Mouse (Mus musculus) neural tube, embryonic 11.5 days (tissue): ENCODE data around the gene Mc3r. TPM values are rescaled to one million over a fixed set of nuclear protein-coding genes. Genes with fewer than 3 reads are reported as not detected.

Experiments
- ATAC-seq: fragments of 200-750 bp; cut with Nextera tagmentation; 2 replicates; pipeline ENCODE4 v1.8.0; 2017; ENCODE audit warnings: moderate number of reproducible peaks, mild to moderate bottlenecking, moderate TSS enrichment, moderate library complexity; ENCODE audit not compliant: insufficient read depth, low FRiP score, low TSS enrichment
- DNase-seq: peaks from one replicate; pipeline ENCODE4 v3.0.0-alpha.2; 2015; ENCODE audit warnings: low spot score
- H3K27ac ChIP-seq: fragments of 300-500 bp; sonication (generic); 2 replicates; pipeline ENCODE4 v1.5.1; 2014; ENCODE audit warnings: low read depth, mild to moderate bottlenecking, low read length
- H3K27me3 ChIP-seq: fragments of 300-500 bp; sonication (generic); 2 replicates; pipeline ENCODE4 v1.6.1; 2014; ENCODE audit warnings: mild to moderate bottlenecking, low read length, mixed read lengths; ENCODE audit not compliant: control insufficient read depth, insufficient read depth
- H3K36me3 ChIP-seq: fragments of 300-500 bp; sonication (generic); 2 replicates; pipeline ENCODE4 v1.6.1; 2014; ENCODE audit warnings: mild to moderate bottlenecking, low read length, moderate library complexity, mixed read lengths; ENCODE audit not compliant: control insufficient read depth, insufficient read depth
- H3K4me1 ChIP-seq: fragments of 300-500 bp; sonication (generic); 2 replicates; pipeline ENCODE4 v1.6.1; 2014; ENCODE audit warnings: low read length, mixed read lengths; ENCODE audit not compliant: control insufficient read depth, insufficient read depth
- H3K4me2 ChIP-seq: fragments of 300-500 bp; sonication (generic); 2 replicates; pipeline ENCODE4 v1.6.1; 2014; ENCODE audit warnings: low read depth, mild to moderate bottlenecking, moderate library complexity
- H3K4me3 ChIP-seq: fragments of 300-500 bp; sonication (generic); 2 replicates; pipeline ENCODE4 v1.5.1; 2014; ENCODE audit warnings: low read depth, low read length
- H3K9ac ChIP-seq: fragments of 300-500 bp; sonication (generic); 2 replicates; pipeline ENCODE4 v1.6.1; 2014; ENCODE audit warnings: mild to moderate bottlenecking, low read length
- H3K9me3 ChIP-seq: fragments of 300-500 bp; sonication (generic); 2 replicates; pipeline ENCODE4 v1.6.1; 2016; ENCODE audit warnings: low read length; ENCODE audit not compliant: control insufficient read depth
- WGBS: fragments of 180-500 bp; shearing (Covaris S2); extraction: QIAGEN DNeasy Blood & Tissue Kit; methylation state at CpG from one replicate; pipeline ENCODE4 v1.1.7; 2014; 5-methylcytosine and 5-hydroxymethylcytosine counted together
- polyA plus RNA-seq: library from polyadenylated mRNA; unstranded; fragments of >200 nt; fragmentation: Nextera tagmentation; extraction: Ambion mirVana; gene quantifications from 2 replicates; pipeline ENCODE4 v1.2.1, GENCODE M21; 2014

Gene Mc3r
- polyA plus RNA-seq, 1 experiment from 2014 or later = not detected

- no peaks in the 10 kb centered on the region for H3K36me3 ChIP-seq
- H3K4me2 ChIP-seq = no peak overlapping the region
- H3K4me1 ChIP-seq = no peaks in the 10 kb centered on the region
- no peak overlapping the region for H3K27ac ChIP-seq
- WGBS = 54% methylated on average over 5 of the region's 5 CpGs
- no peaks in the 10 kb centered on the region for H3K27me3 ChIP-seq
- ATAC-seq = no peak
- no peak overlapping the region for H3K9ac ChIP-seq
- H3K4me3 ChIP-seq = no peak overlapping the region
- H3K9me3 ChIP-seq = no peaks in the 10 kb centered on the region
- DNase-seq = no peak
Measured at GRCm38 (mm10) chr2:172219186-172219585, 29.1 kb upstream of the Mc3r start.

- 11% methylated on average over 16 of the region's 16 CpGs for WGBS
Measured at GRCm38 (mm10) chr2:172221656-172222393, 26.5 kb upstream of the Mc3r start.

GRCm38 (mm10) chr2:172222394-172222785, 25.9 kb upstream of the Mc3r start:
- H3K9me3 ChIP-seq = no peaks in the 10 kb centered on the region
- no peak for DNase-seq
- WGBS = 11% methylated on average over 6 of the region's 6 CpGs

More at GRCm38 (mm10) chr2:172221656-172222393, 26.5 kb upstream of the Mc3r start:
- no peak overlapping the region for H3K9ac ChIP-seq
- ATAC-seq (no peak), DNase-seq (peak; percentile 85)
- no peaks in the 10 kb centered on the region for H3K27me3 ChIP-seq
- no peak overlapping the region for H3K4me3 ChIP-seq
- no peaks in the 10 kb centered on the region for H3K9me3 ChIP-seq
- H3K36me3 ChIP-seq = no peaks in the 10 kb centered on the region
- H3K4me2 ChIP-seq = no peak overlapping the region
- H3K27ac ChIP-seq = no peak overlapping the region
- no peaks in the 10 kb centered on the region for H3K4me1 ChIP-seq

GRCm38 (mm10) chr2:172222891-172223290, 25.4 kb upstream of the Mc3r start:
- H3K36me3 ChIP-seq = no peaks in the 10 kb centered on the region
- H3K27me3 ChIP-seq = no peaks in the 10 kb centered on the region
- no peaks in the 10 kb centered on the region for H3K4me1 ChIP-seq
- DNase-seq = no peak
- H3K9me3 ChIP-seq = no peaks in the 10 kb centered on the region
- ATAC-seq = no peak
- H3K4me2 ChIP-seq = no peak overlapping the region
- H3K4me3 ChIP-seq = no peak overlapping the region
- H3K27ac ChIP-seq = no peak overlapping the region
- no peak overlapping the region for H3K9ac ChIP-seq
- WGBS = 84% methylated on average over 7 of the region's 7 CpGs

More at GRCm38 (mm10) chr2:172222394-172222785, 25.9 kb upstream of the Mc3r start:
- Histone ChIP-seq H3K4me1 (no peaks in the 10 kb centered on the region), H3K27me3 (no peaks in the 10 kb centered on the region), H3K4me3 (no peak overlapping the region), H3K9ac (no peak overlapping the region), H3K27ac (no peak overlapping the region), H3K4me2 (no peak overlapping the region), H3K36me3 (no peaks in the 10 kb centered on the region)
- ATAC-seq = no peak

- H3K27ac ChIP-seq = no peak overlapping the region
- no peak overlapping the region for H3K4me3 ChIP-seq
- H3K27me3 ChIP-seq = no peaks in the 10 kb centered on the region
- 89% methylated on average over 8 of the region's 8 CpGs for WGBS
- ATAC-seq (no peak), DNase-seq (no peak)
- H3K4me2 ChIP-seq = no peak overlapping the region
- no peak overlapping the region for H3K9ac ChIP-seq
- H3K9me3 ChIP-seq = no peaks in the 10 kb centered on the region
- H3K4me1 ChIP-seq = no peaks in the 10 kb centered on the region
- no peaks in the 10 kb centered on the region for H3K36me3 ChIP-seq
Measured at GRCm38 (mm10) chr2:172223451-172224200, 24.7 kb upstream of the Mc3r start.

GRCm38 (mm10) chr2:172226945-172227344, 21.3 kb upstream of the Mc3r start:
- no peak overlapping the region for H3K4me3 ChIP-seq
- peak; percentile 56 for DNase-seq
- no peak overlapping the region for H3K27ac ChIP-seq
- ATAC-seq = peak; percentile 27; the same call in 1 of the 2 replicates
- H3K4me1 ChIP-seq = no peaks in the 10 kb centered on the region
- H3K9me3 ChIP-seq = no peaks in the 10 kb centered on the region
- no peaks in the 10 kb centered on the region for H3K27me3 ChIP-seq
- no peak overlapping the region for H3K4me2 ChIP-seq
- no peak overlapping the region for H3K9ac ChIP-seq
- 52% methylated on average over 7 of the region's 7 CpGs for WGBS
- H3K36me3 ChIP-seq = no peaks in the 10 kb centered on the region

- DNase-seq (no peak), ATAC-seq (no peak)
- H3K4me3 ChIP-seq = no peak overlapping the region
- no peaks in the 10 kb centered on the region for H3K36me3 ChIP-seq
- H3K4me2 ChIP-seq = no peak overlapping the region
- H3K9me3 ChIP-seq = no peaks in the 10 kb centered on the region
- H3K4me1 ChIP-seq = no peaks in the 10 kb centered on the region
- no peak overlapping the region for H3K9ac ChIP-seq
- no peaks in the 10 kb centered on the region for H3K27me3 ChIP-seq
- H3K27ac ChIP-seq = no peak overlapping the region
- 85% methylated on average over 3 of the region's 3 CpGs for WGBS
Measured at GRCm38 (mm10) chr2:172227808-172228207, 20.5 kb upstream of the Mc3r start.

GRCm38 (mm10) chr2:172229190-172229589, 19.1 kb upstream of the Mc3r start:
- WGBS = 70% methylated on average over 3 of the region's 3 CpGs
- Histone ChIP-seq H3K27me3 (no peaks in the 10 kb centered on the region), H3K27ac (no peak overlapping the region), H3K4me1 (no peaks in the 10 kb centered on the region), H3K9me3 (no peaks in the 10 kb centered on the region), H3K4me3 (no peak overlapping the region), H3K4me2 (no peak overlapping the region), H3K36me3 (no peaks in the 10 kb centered on the region), H3K9ac (no peak overlapping the region)
- ATAC-seq (no peak), DNase-seq (no peak)

- Histone ChIP-seq H3K4me2 (no peak overlapping the region), H3K27ac (no peak overlapping the region), H3K4me3 (no peak overlapping the region), H3K4me1 (no peaks in the 10 kb centered on the region), H3K36me3 (no peaks in the 10 kb centered on the region), H3K27me3 (no peaks in the 10 kb centered on the region), H3K9me3 (no peaks in the 10 kb centered on the region), H3K9ac (no peak overlapping the region)
- 64% methylated on average over 4 of the region's 4 CpGs for WGBS
- no peak for DNase-seq
- ATAC-seq = no peak
Measured at GRCm38 (mm10) chr2:172230126-172230525, 18.2 kb upstream of the Mc3r start.
